Mouse (Mus musculus) lung, adult 2 months (tissue): ENCODE results near the gene Aldh3b2.

Source experiments
- CTCF ChIP-seq: fragments of 200-500 bp; IDR thresholded peaks from 2 replicates; pipeline ENCODE4 v1.5.1; 2011; ENCODE audit warnings: mild to moderate bottlenecking, low read length, control low read depth; ENCODE audit not compliant: insufficient read depth
- POLR2A ChIP-seq: fragments of 200-500 bp; IDR thresholded peaks from 2 replicates; pipeline ENCODE4 v1.6.1; 2011; ENCODE audit warnings: low read depth, mild to moderate bottlenecking, control low read depth, low read length, borderline replicate concordance; ENCODE audit errors: extremely low read depth

DNA sequence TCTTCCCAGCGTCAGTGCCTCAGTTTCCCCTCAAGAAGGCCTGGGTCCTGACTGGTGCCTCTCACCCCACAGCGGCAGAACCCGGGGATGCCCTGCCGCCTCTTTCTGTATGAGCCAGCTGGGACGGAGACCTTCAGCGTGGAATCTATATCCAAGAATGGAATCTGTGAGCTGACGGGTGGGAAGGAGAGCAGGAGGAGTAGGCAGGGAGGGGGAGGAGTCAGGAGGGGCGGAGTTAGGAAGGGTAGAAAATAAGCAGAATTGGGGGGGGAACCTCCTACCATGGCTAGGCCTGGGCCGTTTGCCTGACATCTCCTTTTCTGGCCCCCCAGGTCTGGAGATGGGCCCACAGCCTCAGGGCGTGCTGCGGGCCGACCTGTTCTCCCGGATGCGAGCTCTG lies 15.9 kb downstream of the Aldh3b2 start:
- no peak for TF ChIP-seq POLR2A
- no peak for TF ChIP-seq CTCF
